1 mouse cellular context compared by ENCODE assay signal in genomic region chr16:19458741-19459140, GRCm38 (mm10). TPM values are rescaled to one million over a fixed set of nuclear protein-coding genes. Genes with fewer than 3 reads are reported as not detected.
"Had no signal": no experiment of that assay in that cellular context is flagged by ENCODE, and none has a peak within 500 bp of the region (broad histone marks: within the 10 kb centered on the region; RNA-seq: fewer than 3 reads in every experiment).

No protein-coding gene starts in this region.

RNA-seq across cellular contexts. Expression of gene Olfr165, which starts 35.8 kb away (rescaled TPM):
- total RNA-seq: neutrophil, adult 5-6 weeks had no signal
